Mouse (Mus musculus) ES-E14 (cell line): Measurements from ENCODE around the gene Cyp2c55. TPM values are rescaled to one million over a fixed set of nuclear protein-coding genes. Genes with fewer than 3 reads are reported as not detected.

ENCODE experiments used
- DNase-seq: peaks from one replicate; pipeline ENCODE4 v3.0.0-alpha.2; 2013; ENCODE audit warnings: low read depth, low spot score
- H3K27ac ChIP-seq: 2 replicates; pipeline ENCODE4 v1.5.1; 2012; ENCODE audit warnings: low read depth, mild to moderate bottlenecking, low read length, moderate library complexity, mixed read lengths; ENCODE audit not compliant: poor library complexity, insufficient read depth, severe bottlenecking
- H3K36me3 ChIP-seq: 2 replicates; pipeline ENCODE4 v1.6.1; 2012; ENCODE audit warnings: mild to moderate bottlenecking, low read length, moderate library complexity, mixed read lengths; ENCODE audit not compliant: control insufficient read depth, poor library complexity, insufficient read depth, severe bottlenecking
- H3K4me1 ChIP-seq, 2 experiments: fragments of 150-350 bp in 1 of 2; sonication (generic) in 1 of 2; 2 replicates each; pipeline ENCODE4 v1.6.1; 2012; ENCODE audit warnings: low read length in 2 of 2, mild to moderate bottlenecking in 1 of 2, mixed read lengths in 1 of 2; ENCODE audit not compliant: control insufficient read depth in 2 of 2, insufficient read depth in 2 of 2, poor library complexity in 1 of 2
- H3K4me3 ChIP-seq, 2 experiments: fragments of 150-350 bp in 1 of 2; sonication (generic) in 1 of 2; 2 replicates each; pipeline ENCODE4 v1.5.1; 2012; ENCODE audit warnings: low read length in 2 of 2, low read depth in 1 of 2, mild to moderate bottlenecking in 1 of 2, mixed read lengths in 1 of 2; ENCODE audit not compliant: insufficient read depth in 1 of 2, poor library complexity in 1 of 2, severe bottlenecking in 1 of 2
- H3K9ac ChIP-seq: 2 replicates; pipeline ENCODE4 v1.6.1; 2012; ENCODE audit warnings: low read depth, mild to moderate bottlenecking, low read length, mixed read lengths; ENCODE audit not compliant: poor library complexity, insufficient read depth, severe bottlenecking
- H3K9me3 ChIP-seq: fragments of 150-350 bp; sonication (generic); 2 replicates; pipeline ENCODE4 v1.6.1; 2012; ENCODE audit warnings: low read depth, mild to moderate bottlenecking, low read length; ENCODE audit not compliant: control insufficient read depth, insufficient read depth
- CHD2 ChIP-seq: IDR thresholded peaks from 2 replicates; pipeline ENCODE4 v1.6.1; 2014; ENCODE audit warnings: mild to moderate bottlenecking, low read depth, low read length, inconsistent platforms
- HCFC1 ChIP-seq: IDR thresholded peaks from 2 replicates; pipeline ENCODE4 v1.6.1; 2012; ENCODE audit warnings: low read length, inconsistent platforms, borderline replicate concordance; ENCODE audit not compliant: insufficient read depth
- MAFK ChIP-seq: IDR thresholded peaks from 2 replicates; pipeline ENCODE4 v1.6.1; 2014; ENCODE audit warnings: mild to moderate bottlenecking, low read depth, low read length, inconsistent platforms; ENCODE audit not compliant: insufficient read depth
- ZC3H11A ChIP-seq: IDR thresholded peaks from 2 replicates; pipeline ENCODE4 v1.6.1; 2012; ENCODE audit warnings: low read depth, mild to moderate bottlenecking, inconsistent platforms, low read length, borderline replicate concordance
- ZNF384 ChIP-seq: IDR thresholded peaks from 2 replicates; pipeline ENCODE4 v1.6.1; 2012; ENCODE audit warnings: low read depth, low read length, inconsistent platforms
- in situ Hi-C, 2 experiments: fragments of 600-800 bp; cut with MboI; formaldehyde crosslinking; loops; one replicate each; pipeline ENCODE4 v1.15.1; 2025; ENCODE audit warnings: low sequenced_read_pairs in 2 of 2, inconsistent platforms in 1 of 2; ENCODE audit not compliant: unreplicated experiment in 2 of 2
- total RNA-seq: library from RNA; depleted of rRNA; stranded (reverse); fragments of 300-350 nt; gene quantifications from 2 replicates; pipeline ENCODE4 v1.2.3, GENCODE M21; 2012; rRNA removed

Cyp2c55 gene
- total RNA-seq, 1 experiment, result 0.40 TPM

- H3K36me3 ChIP-seq, result no peaks in the 10 kb centered on the region
- no peaks in the 10 kb centered on the region for H3K9me3 ChIP-seq
Measured at GRCm38 (mm10) chr19:39060719-39061118, 53.9 kb downstream of the Cyp2c55 start, which contains the start of gene Cyp2c65. Cyp2c65 (plus strand) TSS chr19:39061015.

More at GRCm38 (mm10) chr19:39060719-39061118, 53.9 kb downstream of the Cyp2c55 start, which contains the start of gene Cyp2c65:
- in situ Hi-C loops, result no loop called here
- Histone ChIP-seq H3K9ac (no peak within 1 kb of the TSS), H3K27ac (no peak within 1 kb of the TSS), H3K4me3 (no peak within 1 kb of the TSS), H3K4me1 (no peaks in the 10 kb centered on the region)
- DNase-seq, result no peak
- TF ChIP-seq MAFK (no peak), CHD2 (no peak), ZNF384 (no peak), HCFC1 (no peak), ZC3H11A (no peak)

Other genes starting within 250 kb of the Cyp2c55 start
- gene Noc3l, start 187.8 kb upstream of the Cyp2c55 start, total RNA-seq, result 21.2 and 29.9 TPM in 2 replicates
- 3.6 and 4.8 TPM in 2 replicates for gene Tbc1d12, start 170.4 kb upstream of the Cyp2c55 start, total RNA-seq
- gene Hells, start 76.1 kb upstream of the Cyp2c55 start, total RNA-seq, result 132 and 190 TPM in 2 replicates
- not detected in 2 replicates for gene Cyp2c65, start 54.0 kb downstream of the Cyp2c55 start, total RNA-seq
- not detected in 2 replicates for gene Cyp2c66, start 106.9 kb downstream of the Cyp2c55 start, total RNA-seq